Mouse (Mus musculus) lung, adult 2 months (tissue): ENCODE results near the gene Cyb5b.

Source experiments
- CTCF ChIP-seq: fragments of 200-500 bp; IDR thresholded peaks from 2 replicates; pipeline ENCODE4 v1.5.1; 2011; ENCODE audit warnings: mild to moderate bottlenecking, low read length, control low read depth; ENCODE audit not compliant: insufficient read depth
- POLR2A ChIP-seq: fragments of 200-500 bp; IDR thresholded peaks from 2 replicates; pipeline ENCODE4 v1.6.1; 2011; ENCODE audit warnings: low read depth, mild to moderate bottlenecking, control low read depth, low read length, borderline replicate concordance; ENCODE audit errors: extremely low read depth

DNA sequence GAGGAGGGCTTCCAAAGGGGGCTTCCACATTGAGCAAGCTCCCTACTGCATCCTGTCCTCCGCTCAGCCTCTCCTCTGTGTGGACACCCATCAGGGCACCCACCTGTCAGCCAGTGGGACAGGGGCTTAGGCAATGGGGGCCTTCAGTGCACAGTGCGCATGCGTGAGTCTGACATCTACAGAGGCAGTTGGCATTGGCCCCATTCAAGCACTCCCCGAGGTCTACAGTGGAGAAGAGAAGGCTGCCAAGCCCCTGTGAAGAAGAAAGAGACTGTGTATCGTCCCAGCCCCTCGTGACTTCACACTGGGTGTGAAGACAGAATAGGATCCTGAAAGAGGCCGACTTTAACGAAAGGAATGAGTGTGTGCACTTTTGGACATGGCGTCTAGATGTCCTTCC is 54.7 kb downstream of the Cyb5b start:
- TF ChIP-seq POLR2A (no peak), CTCF (no peak)
